Mouse (Mus musculus) myocyte (in vitro differentiated cells): ENCODE results near the gene Pld1.

Experiments used
- CEBPB ChIP-seq: IDR thresholded peaks from 2 replicates; pipeline ENCODE4 v1.6.1; 2011; ENCODE audit warnings: mild to moderate bottlenecking, moderate library complexity; ENCODE audit not compliant: poor library complexity, insufficient read depth, severe bottlenecking
- E2F4 ChIP-seq: IDR thresholded peaks from one replicate; pipeline ENCODE4 v1.6.1; 2011; ENCODE audit warnings: mild to moderate bottlenecking, control low read depth, moderate library complexity; ENCODE audit not compliant: insufficient read depth
- MAX ChIP-seq: IDR thresholded peaks from one replicate; pipeline ENCODE4 v1.6.1; 2011; ENCODE audit warnings: low read depth, mild to moderate bottlenecking, control low read depth
- MYOG ChIP-seq, 3 experiments: IDR thresholded peaks; one replicate each; pipeline ENCODE4 v1.6.1; 2011; ENCODE audit warnings: control low read depth in 2 of 3, low read depth in 2 of 3, mild to moderate bottlenecking in 2 of 3; ENCODE audit not compliant: insufficient read length in 2 of 3, control insufficient read depth in 1 of 3, insufficient read depth in 1 of 3
- POLR2A ChIP-seq: IDR thresholded peaks from one replicate; pipeline ENCODE4 v1.6.1; 2011; ENCODE audit warnings: low read depth, mild to moderate bottlenecking, control low read depth, moderate library complexity; ENCODE audit not compliant: insufficient read length
- REST ChIP-seq: IDR thresholded peaks from one replicate; pipeline ENCODE4 v1.6.1; 2011; ENCODE audit warnings: mild to moderate bottlenecking, control low read depth, moderate library complexity; ENCODE audit not compliant: insufficient read depth, insufficient read length
- SRF ChIP-seq: IDR thresholded peaks from one replicate; pipeline ENCODE4 v1.6.1; 2011; ENCODE audit warnings: low read depth; ENCODE audit not compliant: control insufficient read depth, insufficient read length
- TCF12 ChIP-seq: IDR thresholded peaks from one replicate; pipeline ENCODE4 v1.6.1; 2011; ENCODE audit warnings: mild to moderate bottlenecking, control low read depth; ENCODE audit not compliant: poor library complexity, insufficient read depth, severe bottlenecking
- TCF3 ChIP-seq: IDR thresholded peaks from one replicate; pipeline ENCODE4 v1.6.1; 2011; ENCODE audit warnings: low read depth, control low read depth; ENCODE audit not compliant: insufficient read length
- USF1 ChIP-seq: IDR thresholded peaks from one replicate; pipeline ENCODE4 v1.6.1; 2011; ENCODE audit warnings: low read depth, mild to moderate bottlenecking, control low read depth, moderate library complexity

DNA sequence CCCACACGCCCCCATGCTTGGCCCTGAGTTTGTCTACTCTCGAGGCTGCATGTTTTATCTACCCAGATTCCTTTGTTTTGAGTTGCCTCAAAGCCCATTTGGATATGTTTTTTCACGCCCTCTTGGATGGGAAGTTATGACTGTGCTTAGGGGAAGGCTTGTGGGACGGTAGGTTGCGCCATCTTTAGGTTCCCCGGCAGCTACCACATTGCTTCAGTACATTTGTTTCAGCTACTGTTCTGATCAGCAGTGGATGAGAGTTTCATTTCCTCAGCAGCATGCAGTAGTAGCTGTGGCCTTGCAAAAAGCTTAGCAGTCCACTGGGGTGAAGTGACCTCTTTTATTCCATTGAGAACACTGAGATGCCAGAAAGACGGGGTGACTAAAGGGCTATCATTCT lies 73.7 kb downstream of the Pld1 start:
- TF ChIP-seq POLR2A (no peak), TCF12 (no peak), E2F4 (no peak), USF1 (no peak), MAX (no peak), TCF3 (no peak), CEBPB (no peak), REST (no peak), SRF (no peak), MYOG (IDR thresholded peaks at IDR 0.05; ENCODE audit: control insufficient read depth in 1 of 3, insufficient read depth in 1 of 3, insufficient read length in 2 of 3, low read depth in 2 of 3) (no peak)
